Mouse (Mus musculus): ENCODE measurements around the gene Btf3.

Btf3 gene

DNA sequence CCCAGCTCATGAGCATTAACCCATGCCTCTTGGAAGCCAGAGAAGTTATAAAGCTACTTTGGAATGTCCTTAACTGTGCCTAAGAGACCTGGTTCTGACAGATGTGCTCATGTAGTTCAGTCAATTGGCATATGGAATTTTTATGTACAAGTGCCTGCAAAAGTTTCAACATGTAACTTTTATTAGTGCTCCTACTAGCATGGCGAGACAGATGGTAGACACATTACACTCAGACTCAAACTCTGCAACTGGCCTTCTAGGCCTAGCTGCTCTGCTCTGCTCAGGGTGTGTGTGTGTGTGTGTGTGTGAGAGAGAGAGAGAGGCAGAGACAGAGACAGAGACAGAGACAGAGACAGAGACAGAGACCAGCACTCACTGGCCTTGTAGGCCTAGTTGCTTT is 19.4 kb upstream of the Btf3 start:
- DNase-seq (ENCODE audit: low read depth, low spot score), result no peak

DNA sequence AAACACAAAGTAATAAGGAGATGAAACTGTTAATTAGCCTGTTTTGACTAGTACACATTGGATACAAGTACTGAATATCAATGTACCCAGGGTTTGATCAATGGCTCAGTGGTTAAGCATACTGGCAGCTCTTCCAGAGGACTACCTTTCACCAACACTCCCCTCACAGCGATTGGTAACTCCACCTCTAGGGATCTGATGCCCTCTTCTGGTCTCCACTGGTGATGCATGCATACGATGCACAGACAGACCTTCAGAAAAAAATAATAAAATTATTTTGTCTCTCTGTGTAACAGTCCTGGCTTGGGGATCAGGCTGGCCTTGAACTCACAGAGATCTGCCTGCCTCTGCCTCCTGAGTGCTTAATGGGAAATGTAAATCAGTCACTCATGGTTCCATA is 15.3 kb upstream of the Btf3 start:
- no peak for DNase-seq (ENCODE audit: low read depth, low spot score)

DNA sequence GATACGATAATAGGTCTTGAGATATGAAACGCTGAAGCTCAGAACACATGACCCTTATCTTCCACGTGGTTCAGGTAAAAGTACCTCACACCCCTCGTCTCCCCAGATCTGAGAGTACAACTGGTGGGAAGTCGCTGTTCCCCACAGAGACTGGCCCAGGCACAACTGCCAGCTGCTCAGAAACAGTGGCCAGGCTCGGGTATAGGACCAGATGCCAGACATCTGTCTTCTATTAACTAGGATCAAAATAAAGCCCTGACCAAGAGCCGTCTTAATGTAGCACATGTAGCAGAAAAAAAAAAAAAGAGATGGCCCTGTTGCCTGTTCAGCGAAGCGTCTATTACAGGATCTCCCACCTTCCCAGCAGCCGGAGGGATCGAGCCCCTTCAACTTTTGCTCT is 8.2 kb upstream of the Btf3 start:
- no peak for DNase-seq (ENCODE audit: low read depth, low spot score)

DNA sequence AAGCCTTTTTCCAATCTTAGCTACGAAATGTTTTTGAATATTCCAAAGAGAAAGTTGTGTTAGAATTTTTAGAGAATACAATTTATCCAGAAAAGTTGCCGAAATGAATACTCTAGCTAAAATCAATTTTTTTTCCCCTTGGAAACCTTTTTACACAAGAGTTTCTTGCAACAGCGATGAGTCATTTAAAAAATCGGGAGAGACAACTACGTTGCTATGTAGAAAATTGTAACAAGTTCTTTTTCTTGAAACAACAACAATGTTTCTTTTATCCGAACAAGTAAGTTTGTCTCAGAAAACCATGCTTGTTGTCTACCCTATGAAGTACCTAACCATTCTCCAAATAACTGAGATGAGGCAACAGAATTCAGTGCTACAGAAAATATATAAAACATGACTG is 1.1 kb upstream of the Btf3 start:
- no peak for DNase-seq (ENCODE audit: low read depth, low spot score)

DNA sequence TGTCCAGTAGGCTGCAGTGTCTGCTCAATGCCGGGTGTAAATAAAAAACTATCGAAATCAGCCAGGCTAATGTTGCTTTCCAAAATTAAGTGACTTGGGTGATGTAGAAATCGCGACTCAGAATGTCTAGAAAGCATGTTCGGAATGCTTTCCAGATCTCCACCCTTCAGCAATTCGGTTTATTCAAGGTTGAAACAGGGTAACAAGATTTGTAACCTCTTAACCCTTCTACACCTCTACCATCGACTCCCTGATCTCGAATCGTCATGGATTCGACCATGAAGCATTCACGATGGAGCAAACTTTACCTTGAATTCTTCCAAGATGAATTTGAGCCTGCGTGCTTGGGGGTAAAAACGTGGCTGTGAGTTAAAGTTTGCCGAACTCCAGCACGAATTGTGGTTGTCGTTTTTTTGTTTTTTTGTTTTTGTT is 456 bp upstream of the Btf3 start:
- no peak for DNase-seq (ENCODE audit: low read depth, low spot score)

DNA sequence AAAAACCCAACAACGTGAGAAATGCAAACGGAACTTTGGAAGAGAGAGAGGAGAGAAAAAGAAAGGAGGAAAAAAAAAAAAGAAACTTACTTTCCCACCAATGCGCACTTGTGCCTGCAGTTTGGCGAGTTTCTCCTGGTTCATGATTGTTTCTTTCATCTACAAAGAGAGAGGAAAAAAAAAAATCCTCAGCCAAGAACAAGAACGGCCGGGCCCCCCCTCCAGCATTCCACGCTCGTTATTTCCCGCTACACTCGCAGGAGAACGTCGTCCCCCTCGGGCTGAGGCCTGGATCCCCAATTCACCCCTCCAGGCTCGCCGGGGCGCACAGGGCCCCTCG is 696 bp downstream of the Btf3 start:
- DNase-seq (ENCODE audit: low read depth, low spot score), result no peak

DNA sequence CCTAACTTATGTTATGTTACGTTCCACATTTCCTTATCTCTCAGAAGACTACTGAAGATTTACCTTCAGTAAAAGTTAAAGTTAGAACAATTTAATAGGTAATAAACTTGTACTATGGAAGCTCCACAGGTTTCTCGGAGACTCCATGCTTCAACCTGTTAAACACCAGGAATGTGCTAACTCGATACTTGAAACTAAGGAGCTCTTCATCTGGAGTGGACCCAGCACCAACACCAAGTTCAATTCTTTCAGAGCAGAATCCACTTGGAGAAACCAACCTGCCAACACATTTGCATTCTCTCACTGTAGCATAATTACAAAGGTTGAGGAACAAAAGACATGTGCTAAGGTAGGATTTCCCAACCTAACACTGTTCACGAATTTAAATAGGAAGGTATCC is 1.7 kb downstream of the Btf3 start:
- no peak for DNase-seq (ENCODE audit: low read depth, low spot score)

DNA sequence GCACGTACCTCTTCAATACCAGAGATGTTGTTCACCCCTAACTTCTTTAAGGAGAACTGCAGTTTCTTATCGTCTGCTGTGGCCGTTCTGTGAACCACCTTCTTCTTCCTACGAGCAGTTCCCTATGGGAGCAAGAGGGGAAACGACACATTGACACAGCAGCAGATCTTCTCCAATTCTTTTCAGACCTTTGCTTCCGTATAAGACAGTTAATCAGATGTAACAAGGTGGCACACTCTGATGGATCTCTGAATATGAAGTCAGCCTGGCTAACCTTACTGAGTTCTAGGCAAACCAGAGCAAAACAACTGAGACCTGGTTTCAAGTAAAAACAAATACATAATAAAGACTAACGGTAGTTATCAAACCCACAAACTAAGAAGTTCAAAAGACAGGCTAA is 3.2 kb downstream of the Btf3 start:
- DNase-seq (ENCODE audit: low read depth, low spot score), result no peak

DNA sequence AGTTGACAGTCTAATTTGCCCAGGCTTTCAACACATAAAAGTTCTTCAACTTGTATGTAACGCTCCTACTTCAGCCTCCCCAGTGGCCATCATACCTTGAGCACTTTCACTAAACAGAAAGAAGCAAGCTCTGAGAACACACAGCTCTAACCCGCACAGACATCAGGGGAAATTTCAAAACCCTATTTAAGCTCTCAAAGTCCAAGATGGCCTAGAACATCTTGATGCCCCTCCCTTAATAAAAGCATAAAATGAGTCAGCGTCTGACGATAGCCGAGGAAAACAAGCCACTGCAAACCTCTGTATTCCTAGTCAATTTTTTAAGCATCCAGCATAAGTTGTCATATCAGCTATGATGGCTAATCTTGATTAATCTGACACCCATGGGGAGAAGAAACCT is 5.2 kb downstream of the Btf3 start:
- DNase-seq (ENCODE audit: low read depth, low spot score), result no peak

DNA sequence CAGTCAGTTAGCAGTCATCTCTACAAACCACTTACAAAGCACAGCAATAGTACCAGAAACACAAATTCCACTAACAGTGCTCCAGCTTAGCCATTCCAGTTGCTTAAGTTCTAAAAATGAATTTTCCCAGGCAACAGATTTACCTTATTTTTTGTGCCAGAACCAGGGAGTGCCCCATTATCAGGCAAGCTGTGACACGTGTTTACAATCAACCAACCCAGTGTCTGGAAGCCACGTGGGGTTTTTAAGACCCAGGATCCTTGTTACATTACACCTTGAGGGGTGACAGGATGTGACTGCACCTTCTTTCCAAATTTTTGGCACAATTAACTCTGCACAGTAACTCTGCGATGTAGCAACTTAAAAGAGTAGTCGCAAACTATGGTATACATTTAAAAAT is 8.1 kb downstream of the Btf3 start:
- no peak for DNase-seq (ENCODE audit: low read depth, low spot score)

DNA sequence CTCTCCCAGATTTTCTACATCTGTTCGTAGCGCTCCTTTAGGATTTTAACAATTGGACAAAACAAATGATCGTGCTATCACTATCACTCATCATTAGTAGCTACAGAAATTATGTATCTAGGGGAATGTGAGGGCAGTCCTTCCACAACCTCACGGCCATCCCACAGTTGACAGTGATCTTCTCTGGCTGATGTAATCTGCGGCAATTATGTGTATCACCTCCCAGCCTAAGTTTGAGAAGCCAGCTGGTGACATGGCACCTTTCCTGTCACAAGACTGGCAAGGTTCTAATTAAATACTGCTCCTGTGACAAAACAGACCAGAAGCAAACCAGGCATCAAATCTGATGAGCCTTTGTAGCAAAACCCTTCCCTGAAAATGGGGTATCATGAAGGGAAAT is 8.8 kb downstream of the Btf3 start:
- DNase-seq (ENCODE audit: low read depth, low spot score), result no peak

DNA sequence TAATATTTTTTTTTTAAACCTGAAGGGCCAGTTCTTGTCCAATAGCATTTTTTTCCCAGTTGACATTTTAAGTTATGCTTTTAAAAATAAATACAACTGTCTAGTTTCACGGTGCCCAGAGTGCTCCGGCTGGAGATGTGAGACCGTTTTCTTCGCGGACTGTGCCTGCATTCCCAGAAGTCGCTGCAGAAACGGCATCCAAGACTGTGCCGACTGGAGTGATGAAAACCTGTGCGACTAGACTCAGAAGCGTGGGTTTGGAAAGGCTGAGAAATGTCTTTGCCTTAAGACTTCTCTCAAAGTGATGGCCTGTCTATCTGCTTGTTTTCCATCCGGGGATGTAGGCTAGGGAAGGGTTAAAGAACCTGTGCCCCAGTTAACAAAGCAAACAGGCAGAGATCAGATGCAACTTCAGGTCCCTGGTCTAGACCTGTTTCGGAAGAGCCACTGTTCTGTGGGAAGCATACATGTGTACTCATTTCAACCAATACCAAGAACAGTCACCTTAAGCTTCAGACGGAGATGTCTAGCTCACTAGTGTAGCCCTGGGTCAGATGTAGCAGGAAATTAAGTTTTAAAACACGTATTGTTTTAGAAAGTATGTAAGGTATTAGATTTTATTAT is 9.8 kb downstream of the Btf3 start:
- no peak for DNase-seq (ENCODE audit: low read depth, low spot score)

DNA sequence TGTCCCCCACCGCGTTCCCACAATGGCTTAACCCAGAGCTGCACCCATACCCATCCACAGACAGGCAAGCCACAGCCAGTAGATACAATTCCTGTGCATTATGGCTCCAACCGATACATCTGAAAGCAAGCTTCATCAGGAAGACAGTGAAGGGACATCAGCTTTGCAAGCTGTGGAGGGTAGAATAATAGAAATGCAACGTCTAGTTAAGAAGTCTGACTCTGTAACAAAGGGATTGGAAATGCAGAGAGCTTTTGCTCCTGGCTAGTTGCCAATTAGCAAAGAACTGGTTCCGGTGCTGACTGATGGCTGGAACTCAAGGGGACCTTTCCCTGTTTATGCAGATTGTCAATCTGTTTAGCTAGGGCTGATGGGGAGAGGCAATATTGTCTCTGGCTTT is 10.4 kb downstream of the Btf3 start:
- DNase-seq (ENCODE audit: low read depth, low spot score), result no peak

DNA sequence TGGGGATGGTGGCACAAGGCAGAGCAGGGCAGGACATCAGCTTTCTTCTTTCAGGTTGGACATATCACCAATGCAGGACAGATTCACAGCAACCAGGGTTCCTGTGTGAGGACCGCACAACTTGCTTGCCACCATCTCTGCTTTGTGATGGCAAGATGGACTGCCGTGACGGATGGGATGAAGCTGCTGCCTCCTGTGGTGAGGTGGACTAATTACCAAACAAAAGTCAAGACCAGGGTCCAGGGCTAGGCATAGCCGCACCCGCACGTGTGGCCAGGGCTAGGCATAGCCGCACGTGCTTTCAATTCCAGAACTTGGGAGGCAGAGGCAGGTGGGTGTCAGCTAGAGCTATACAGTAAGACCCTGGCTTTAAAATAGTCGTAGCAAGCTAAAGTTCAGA is 11.5 kb downstream of the Btf3 start:
- DNase-seq (ENCODE audit: low read depth, low spot score), result no peak

DNA sequence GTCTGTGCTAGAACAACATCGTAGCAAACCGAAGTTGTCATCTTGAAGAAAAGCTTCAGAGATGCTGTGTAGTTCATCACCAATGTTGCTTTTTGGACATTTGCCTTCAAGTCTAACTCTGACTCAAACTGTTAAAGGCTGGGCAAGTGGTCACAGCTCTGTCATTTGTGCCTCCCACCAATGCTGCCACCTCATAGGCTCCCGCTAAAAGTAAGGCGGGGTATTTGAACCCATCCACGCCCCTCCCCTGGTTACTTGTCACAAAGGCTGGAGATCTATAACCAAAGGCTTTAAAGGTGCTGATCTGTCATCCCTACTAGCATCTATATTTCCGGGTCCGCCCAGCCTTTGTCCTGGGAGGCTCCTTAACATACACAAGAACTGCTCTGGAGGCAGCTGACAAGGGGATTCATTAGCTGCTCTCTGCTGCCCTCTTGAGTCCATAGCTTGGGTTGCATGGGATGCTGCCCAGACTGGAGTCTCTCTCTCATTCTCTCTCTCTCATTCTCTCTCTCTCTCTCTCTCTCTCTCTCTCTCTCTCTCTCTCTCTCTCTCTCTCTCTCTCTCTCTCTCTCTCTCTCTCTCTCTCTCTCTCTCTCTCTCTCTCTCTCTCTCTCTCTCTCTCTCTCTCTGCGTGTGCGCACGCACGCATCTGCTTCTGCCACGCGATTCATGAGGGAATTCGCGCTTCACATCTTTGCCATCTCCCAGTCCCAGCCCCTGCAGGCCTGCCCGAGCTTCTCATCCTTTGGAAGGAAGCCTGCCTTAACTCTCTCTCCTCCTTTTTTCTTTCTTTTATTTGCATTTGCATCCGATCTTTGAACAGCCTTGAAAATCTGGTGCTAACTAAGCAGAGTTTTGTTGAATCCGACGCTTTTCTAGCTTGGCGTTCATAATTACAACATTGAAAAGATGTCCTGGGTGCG is 17.7 kb downstream of the Btf3 start:
- peak; percentile 86 for DNase-seq (ENCODE audit: low read depth, low spot score)

DNA sequence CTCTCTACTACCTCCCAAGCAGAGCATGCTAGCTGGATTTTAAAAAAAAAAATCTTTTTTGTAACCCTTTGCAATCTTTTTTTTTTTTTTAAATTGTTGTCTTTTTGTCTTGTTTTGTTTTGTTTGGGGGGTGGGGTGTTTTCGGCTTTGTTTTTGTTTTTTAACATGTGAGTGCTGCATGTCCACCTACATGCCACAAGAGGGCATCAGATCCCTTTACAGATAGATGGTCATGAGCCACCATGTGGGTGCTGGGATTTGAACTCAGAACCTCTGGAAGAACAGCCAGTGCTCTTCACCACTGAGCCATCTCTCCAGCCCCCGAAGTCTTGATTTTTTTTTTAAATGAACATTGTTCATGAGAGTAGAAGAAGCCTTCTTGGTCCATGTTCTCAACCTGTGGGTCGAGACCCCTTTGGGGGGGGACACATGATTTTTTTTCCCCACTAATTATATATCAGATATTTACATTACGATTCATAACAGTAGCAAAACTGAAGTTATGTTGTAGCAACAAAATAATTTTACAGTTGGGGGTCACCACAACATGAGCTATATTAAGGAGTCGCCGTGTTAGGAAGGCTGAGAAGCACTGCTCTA is 18.8 kb downstream of the Btf3 start:
- no peak for DNase-seq (ENCODE audit: low read depth, low spot score)

DNA sequence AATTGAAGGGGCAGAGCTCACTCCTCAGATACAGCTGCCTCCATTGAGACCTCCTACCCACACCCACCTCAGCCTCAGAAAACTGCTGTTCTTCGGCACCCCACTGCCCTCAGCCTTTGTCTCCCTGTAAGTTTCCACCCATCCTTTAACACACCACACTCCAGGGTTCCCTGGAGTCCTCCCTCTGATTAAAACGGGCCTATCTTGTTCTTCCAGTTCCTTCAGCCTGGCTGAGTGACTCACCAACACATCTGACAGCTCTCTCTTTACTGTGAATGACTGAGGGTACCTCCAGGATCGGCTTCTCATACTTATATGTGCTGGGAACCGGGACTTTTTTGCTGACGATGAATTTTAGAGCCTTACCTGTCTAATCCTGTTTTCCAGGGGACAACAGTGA is 20.7 kb downstream of the Btf3 start:
- DNase-seq (ENCODE audit: low read depth, low spot score), result no peak

DNA sequence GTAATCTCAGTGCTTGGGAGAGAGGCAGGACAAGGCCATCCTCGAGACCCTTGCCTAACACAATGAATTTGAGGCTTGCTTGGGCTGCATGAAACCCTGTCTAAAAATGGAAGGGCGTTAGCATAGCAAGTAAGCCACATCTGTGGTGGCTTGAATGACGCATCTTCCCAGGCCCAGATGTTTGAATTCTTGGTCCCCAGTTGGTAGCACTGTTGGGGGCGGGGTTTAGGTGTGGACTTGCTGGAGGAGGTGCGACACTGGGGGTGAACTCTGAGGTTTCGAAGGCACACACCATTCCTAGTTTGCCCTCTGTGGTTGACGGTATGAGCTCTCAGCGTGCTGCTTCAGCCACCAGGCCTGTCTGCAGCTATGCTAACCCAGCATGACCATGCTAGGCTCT is 25.1 kb downstream of the Btf3 start:
- no peak for DNase-seq (ENCODE audit: low read depth, low spot score)

DNA sequence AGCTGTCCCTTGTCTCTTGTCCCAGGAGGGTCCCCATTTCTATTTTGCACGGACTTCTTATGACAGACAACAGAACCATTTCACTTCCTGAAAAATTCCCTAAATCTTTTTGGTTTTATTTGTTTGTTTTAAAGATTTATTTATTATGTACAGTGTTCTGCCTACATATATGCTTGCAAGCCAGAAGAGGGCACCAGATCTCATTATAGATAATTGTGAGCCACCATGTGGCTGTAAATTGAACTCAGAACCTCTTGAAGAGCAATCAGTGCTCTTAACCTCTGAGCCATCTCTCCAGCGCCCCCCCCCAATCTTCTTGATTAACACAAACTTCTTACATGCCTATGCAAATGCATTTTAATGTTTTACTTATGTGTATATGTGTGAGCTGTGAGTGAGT is 26.1 kb downstream of the Btf3 start:
- no peak for DNase-seq (ENCODE audit: low read depth, low spot score)

DNA sequence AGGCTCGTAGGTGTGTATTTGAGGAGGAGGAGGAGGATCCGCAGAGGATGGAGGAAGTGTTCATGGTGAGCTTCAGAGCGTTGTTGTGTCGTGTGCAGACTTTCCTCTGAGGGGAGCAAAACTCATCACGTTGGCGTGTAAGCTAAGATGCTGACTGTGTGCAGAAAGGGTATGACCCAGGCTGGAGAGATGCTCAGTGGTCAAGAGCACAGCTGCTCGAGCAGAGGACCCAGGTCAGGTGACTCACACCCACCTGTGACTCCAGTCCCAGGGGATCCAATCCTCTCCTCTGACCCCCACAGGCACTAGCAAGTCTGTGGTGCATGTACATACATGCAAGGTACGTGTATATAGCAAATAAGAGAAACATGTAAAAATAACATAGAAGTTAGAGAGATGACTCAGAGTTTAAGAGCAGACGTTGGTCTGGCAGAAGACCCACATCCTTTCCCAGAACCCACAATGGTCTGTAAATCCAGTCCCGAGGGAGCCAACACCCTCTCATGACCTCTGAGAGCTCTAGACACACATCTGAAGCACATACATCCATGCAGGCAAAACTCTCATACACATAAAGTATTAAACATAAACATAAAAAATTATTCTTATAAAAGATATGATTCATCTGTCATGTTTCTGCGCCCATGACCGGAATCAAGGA is 35.7 kb downstream of the Btf3 start:
- no peak for DNase-seq (ENCODE audit: low read depth, low spot score)

DNA sequence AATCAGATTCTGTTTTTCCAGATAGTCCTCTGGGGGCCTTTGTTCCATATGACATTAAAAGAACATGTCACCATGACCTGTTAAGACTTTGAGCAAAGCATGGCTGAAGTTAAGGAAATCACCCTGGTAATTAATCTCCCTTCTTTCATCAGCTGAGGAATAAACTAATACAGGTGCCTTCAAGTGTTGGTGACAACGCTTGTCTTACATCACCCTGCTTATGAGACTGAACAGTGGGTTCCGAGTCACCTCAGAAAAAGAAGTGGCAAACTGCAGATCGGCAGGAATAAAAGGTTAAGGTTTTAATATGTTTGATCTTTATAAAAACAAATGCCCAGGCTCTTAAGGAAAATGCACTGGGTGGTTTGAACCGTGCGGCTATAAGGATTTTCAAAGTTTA is 37.1 kb downstream of the Btf3 start, which contains the start of gene Gm21976:
Gene Gm21976, plus strand, starts transcription at position 202 of the 400 bp plus-strand sequence.
- DNase-seq (ENCODE audit: low read depth, low spot score), result no peak

DNA sequence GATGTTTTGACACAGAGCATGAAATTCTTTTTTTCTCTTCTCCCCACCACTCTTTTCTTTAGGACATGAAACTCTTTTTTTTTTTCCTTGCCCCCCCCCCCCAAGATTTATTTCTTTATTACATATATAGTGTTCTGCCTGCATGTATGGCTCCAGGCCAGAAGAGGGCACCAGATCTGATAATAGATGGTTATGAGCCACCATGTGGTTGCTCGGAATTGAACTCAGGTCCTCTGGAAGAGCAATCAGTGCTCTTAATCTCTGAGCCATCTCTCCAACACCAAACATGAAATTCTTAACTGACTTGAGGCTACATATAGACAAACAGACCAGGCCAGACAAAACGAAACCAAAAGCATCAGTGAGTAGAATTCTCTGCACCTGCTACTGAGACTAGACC is 39.3 kb downstream of the Btf3 start:
- DNase-seq (ENCODE audit: low read depth, low spot score), result no peak

All from retina, postnatal 7 days (tissue).